Comparison of ENCODE assay signal across 8 mouse cellular contexts in genomic region chr13:12650020-12650876, GRCm38 (mm10).
DNase-seq lines count a peak whose midpoint lies in the region; ATAC-seq and TF ChIP-seq lines count a peak whose summit lies in the region.
"Not testable (repeated sequence)": the region's sequence is repeated elsewhere in the genome, so short reads cannot be mapped to it uniquely, and the experiment has no call there.

No protein-coding gene starts in this region.

- H3K4me2 ChIP-seq in forebrain, embryonic 13.5 days, result peak overlapping the region; percentile 55
- H3K4me2 ChIP-seq in heart, postnatal 0 days (ENCODE audit: low read depth, low read length), result peak overlapping the region; percentile 60
- peak overlapping the region; percentile 59 for H3K4me2 ChIP-seq in liver, embryonic 13.5 days
- H3K4me2 ChIP-seq in stomach, embryonic 16.5 days (ENCODE audit: low read depth, low read length), result peak overlapping the region; percentile 56

- not testable (repeated sequence) for H3K36me3 ChIP-seq in forebrain, embryonic 13.5 days (ENCODE audit: poor library complexity, severe bottlenecking); heart, postnatal 0 days (replicated peaks; ENCODE audit: control insufficient read depth, insufficient read depth, low read length); liver, embryonic 13.5 days; stomach, embryonic 16.5 days (ENCODE audit: control insufficient read depth, insufficient read depth, low read length)

- not testable (repeated sequence) for H3K27me3 ChIP-seq in forebrain, embryonic 13.5 days; heart, postnatal 0 days (ENCODE audit: control insufficient read depth, insufficient read depth, low read length); liver, embryonic 13.5 days; stomach, embryonic 16.5 days (ENCODE audit: control insufficient read depth, insufficient read depth, low read length)

- H3K9me3 ChIP-seq in forebrain, embryonic 13.5 days (replicated peaks); heart, postnatal 0 days (replicated peaks; ENCODE audit: control insufficient read depth, low read length); liver, embryonic 13.5 days (replicated peaks); stomach, embryonic 16.5 days (replicated peaks; ENCODE audit: control insufficient read depth, low read length): not testable (repeated sequence)

- under 1% methylated on average over 56 of the region's 79 CpGs for WGBS in forebrain, embryonic 13.5 days
- under 1% methylated on average over 35 of the region's 79 CpGs for WGBS in heart, postnatal 0 days
- WGBS in liver, embryonic 13.5 days (ENCODE audit: insufficient replicate concordance), result under 1% methylated on average over 54 of the region's 79 CpGs
- 0% methylated on average over 53 of the region's 79 CpGs for WGBS in stomach, embryonic 16.5 days

- H3K4me3 ChIP-seq in forebrain, embryonic 13.5 days, result peak overlapping the region; percentile 46
- peak overlapping the region; percentile 48 for H3K4me3 ChIP-seq in heart, postnatal 0 days (ENCODE audit: low read depth, low read length)
- H3K4me3 ChIP-seq in liver, embryonic 13.5 days (replicated peaks), result peak overlapping the region; percentile 46
- H3K4me3 ChIP-seq in stomach, embryonic 16.5 days (replicated peaks; ENCODE audit: low read length), result peak overlapping the region; percentile 46

- not testable (repeated sequence) for TF ChIP-seq CTCF in heart, postnatal 0 days (IDR thresholded peaks at IDR 0.05; ENCODE audit: low read depth)

- H3K9ac ChIP-seq in forebrain, embryonic 13.5 days, result peak overlapping the region; percentile 68
- H3K9ac ChIP-seq in heart, postnatal 0 days (replicated peaks; ENCODE audit: low read depth, low read length); liver, embryonic 13.5 days: not testable (repeated sequence)
- H3K9ac ChIP-seq in stomach, embryonic 16.5 days (ENCODE audit: low read length), result peak overlapping the region; percentile 60; the same call in 1 of the 2 replicates

- H3K4me1 ChIP-seq in forebrain, embryonic 13.5 days; heart, postnatal 0 days (ENCODE audit: control insufficient read depth, insufficient read depth); liver, embryonic 13.5 days (replicated peaks); stomach, embryonic 16.5 days (ENCODE audit: control insufficient read depth, insufficient read depth, low read length): not testable (repeated sequence)

- peak overlapping the region; percentile 75 for H3K27ac ChIP-seq in forebrain, embryonic 13.5 days
- H3K27ac ChIP-seq in heart, postnatal 0 days (ENCODE audit: low read depth); liver, embryonic 13.5 days; stomach, embryonic 16.5 days (ENCODE audit: low read length): not testable (repeated sequence)

- DNase-seq in CD4-positive, CD25-positive, alpha-beta regulatory T cell, adult 2 months (ENCODE audit: low read depth, low spot score), result peak; percentile 37
- DNase-seq in heart, postnatal 0 days (ENCODE audit: low spot score); liver, embryonic 13.5 days: not testable (repeated sequence)
- DNase-seq in kidney, postnatal 25 days, result peak; percentile 74 to 92
- DNase-seq in naive thymus-derived CD4-positive, alpha-beta T cell, adult 2 months (ENCODE audit: low read depth), result peak; percentile 24

- TF ChIP-seq EP300 in heart, postnatal 0 days (IDR thresholded peaks at IDR 0.05; ENCODE audit: low read depth), result not testable (repeated sequence)

- ATAC-seq in cerebellum, adult (ENCODE audit: insufficient number of reproducible peaks, low FRiP score, low TSS enrichment), result peak; percentile 80
- peak; percentile 93 for ATAC-seq in forebrain, embryonic 13.5 days
- ATAC-seq in heart, postnatal 0 days (ENCODE audit: insufficient read depth, low read depth), result peak; percentile 90
- peak; percentile 76 for ATAC-seq in liver, embryonic 13.5 days (ENCODE audit: low read depth)
- peak; percentile 89 for ATAC-seq in stomach, embryonic 16.5 days (ENCODE audit: insufficient read depth, low FRiP score)
